Mouse (Mus musculus) urinary bladder, postnatal 4 days (tissue): Measurements from ENCODE around the gene Tmem136.

ENCODE experiments used
- DNase-seq, 2 experiments: peaks; one replicate each; pipeline ENCODE4 v3.0.0; 2021 to 2022; ENCODE audit warnings: low spot score in 2 of 2

The Tmem136 gene

DNA sequence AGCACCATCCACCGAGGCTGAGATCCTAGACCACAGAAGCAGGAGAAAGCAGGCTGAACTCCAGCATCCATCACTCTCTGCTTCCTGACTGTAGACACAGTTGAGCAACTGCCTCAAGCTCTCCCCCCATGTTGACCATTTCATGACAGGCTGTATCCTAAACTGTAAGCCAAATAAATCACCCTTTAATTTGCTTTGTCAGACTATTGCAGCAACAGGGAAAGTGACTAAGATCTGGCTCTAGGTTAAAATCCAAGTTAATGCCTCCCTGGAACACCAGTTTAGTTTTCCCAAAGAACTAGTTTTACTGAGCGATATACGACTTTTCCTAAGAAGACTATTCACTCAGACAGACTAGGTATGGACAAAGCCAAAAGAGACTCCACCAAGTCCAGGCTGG, 37.7 kb downstream of the Tmem136 start:
- DNase-seq: no peak

DNA sequence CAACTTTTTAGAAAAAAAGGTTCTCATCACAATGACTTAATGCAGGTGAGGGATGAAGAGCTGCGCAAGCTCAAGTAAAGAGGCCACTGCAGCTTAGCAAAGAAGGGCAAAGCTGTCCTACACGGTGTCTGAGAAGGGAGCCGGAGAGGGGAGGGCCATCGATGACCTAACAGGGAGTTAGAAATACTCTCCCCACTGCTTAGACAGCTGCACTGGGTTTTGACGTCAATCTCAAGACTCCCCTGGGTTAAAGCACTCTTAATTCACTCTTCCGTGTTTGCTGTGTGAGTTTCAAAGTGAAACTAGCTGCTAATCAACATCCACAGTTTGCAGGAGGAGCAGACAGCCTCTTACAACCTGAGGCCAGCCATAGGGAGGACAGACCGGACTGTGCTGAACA, 40.2 kb downstream of the Tmem136 start:
- DNase-seq: no peak

DNA sequence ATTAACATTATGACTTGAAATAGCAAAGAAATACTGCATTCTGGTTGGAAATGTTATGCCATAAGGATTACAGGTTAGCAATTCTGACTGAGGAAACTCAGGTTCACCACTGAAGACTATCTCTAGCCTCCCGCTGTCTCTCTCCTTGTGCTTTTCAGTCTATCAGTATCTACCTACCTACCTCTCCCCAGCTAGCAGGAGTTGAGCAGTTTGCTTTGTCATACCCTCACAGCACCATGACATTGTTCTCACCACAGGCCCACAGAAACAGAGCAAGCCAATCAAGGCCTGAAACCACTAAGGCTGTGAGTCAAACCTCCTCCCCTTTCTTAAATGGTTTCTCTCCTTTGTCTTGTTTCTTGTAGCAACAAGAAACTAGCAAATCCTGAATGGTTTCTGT, 41.8 kb downstream of the Tmem136 start:
- DNase-seq: no peak

DNA sequence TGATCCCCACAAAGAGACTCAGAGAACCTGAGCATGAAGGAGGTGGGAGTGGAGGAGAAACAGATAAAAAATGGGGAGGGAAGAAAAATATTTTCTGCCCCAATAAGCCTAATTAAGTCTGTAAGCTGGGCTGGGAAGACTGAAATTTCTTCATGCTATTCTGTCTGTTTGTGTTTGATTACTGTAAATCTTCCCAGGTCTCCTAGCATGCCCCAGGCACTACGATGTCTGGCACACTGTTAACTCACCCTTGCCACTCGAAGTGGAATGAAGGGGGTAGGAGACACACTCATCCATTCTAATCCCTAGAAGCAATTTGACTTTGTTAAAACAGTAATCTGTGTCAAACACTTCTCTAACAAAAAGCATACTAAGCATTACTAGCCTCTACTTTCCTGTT, 44.6 kb downstream of the Tmem136 start:
- DNase-seq: no peak

DNA sequence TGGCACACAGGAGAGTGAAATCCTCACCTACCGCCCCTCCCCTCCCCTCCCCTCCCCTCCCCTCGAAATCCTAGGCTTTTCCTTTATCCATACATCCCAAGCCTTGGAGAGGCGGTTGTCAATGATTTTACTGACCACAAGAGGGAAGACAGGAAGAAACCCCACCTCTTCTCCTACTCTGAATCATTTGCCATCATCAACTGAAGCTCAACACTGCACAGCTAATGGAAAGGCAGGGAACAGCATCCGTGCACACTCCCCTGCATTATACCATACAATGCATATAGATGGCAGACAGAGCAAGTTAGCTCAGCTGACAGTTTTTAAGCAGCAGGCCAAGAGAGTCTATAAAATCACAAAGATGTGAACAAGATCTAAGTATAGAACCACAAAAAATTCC, 45.2 kb downstream of the Tmem136 start:
- no peak for DNase-seq

DNA sequence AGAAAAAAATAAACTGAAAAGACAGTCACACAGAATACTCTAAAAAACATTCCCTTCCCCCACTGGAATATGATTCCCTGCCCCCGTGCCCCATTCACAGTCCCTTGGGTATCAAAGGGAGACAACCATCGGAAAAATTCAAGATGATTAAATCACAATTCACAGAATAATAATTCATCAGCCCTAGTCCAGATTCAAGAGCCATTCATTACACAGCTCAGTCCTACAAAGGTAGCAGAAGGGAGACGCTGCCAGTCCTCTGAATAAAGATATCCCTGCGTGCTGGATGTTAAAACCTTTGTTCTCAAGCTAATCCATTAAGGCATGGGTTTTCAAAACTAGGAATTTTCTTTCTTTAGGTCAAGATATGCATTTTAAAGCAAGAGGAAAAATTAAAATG, 45.8 kb downstream of the Tmem136 start:
- DNase-seq: no peak

DNA sequence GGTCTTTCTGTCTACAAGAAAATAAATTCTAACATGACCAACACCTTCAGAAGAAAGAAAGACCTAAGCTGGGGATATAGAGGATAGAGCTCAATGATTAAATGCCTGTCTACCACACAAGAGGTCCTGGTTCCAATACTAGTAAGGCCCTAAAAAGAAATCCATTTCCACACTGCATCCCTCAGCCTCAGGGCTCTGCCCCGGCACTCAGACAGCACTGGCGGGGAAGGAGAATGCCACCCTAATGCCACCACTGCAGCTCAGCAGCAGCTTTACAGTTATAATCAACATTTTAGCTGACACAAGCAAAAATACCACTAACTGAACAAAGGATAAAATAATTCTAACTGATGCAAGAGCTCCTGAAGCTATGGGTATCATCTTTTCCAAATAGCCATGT, 46.2 kb downstream of the Tmem136 start:
- no peak for DNase-seq

DNA sequence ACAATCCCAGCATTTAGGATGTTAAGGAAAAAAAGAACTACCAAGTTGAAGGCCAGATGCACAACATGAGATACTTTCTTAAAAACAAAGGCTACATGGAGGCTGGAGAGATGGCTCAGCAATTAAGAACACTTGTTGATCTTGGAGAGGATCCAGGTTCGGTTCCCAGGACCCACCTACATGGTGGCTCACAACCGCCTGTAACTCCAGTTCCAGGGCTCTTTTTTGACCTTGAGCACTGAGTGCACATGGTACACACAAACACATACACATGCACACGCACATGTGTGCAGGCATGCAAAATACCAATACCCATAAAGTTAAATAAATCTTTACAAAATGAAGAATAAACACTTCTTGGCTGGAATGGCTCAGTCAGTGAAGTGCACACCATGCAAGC, 48.5 kb downstream of the Tmem136 start:
- no peak for DNase-seq

DNA sequence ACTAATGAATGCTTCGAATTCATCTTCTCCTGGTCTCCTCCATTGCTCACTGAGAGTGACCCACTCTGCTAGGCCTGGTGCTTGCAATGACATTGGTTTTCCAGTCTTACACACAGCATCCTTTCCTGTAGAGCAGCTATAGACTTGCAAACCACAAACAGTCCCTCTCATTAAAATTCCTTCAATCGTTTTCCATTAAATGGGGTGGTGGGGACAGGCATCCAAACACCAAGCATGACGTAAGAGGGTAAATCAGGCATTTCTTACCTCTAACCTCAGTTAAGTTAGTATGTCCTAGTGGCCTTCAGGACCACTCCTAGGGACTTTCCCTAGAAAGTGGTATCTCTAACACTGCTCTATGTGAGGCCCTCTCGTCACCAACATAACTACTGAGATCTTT, 51.1 kb downstream of the Tmem136 start:
- no peak for DNase-seq

DNA sequence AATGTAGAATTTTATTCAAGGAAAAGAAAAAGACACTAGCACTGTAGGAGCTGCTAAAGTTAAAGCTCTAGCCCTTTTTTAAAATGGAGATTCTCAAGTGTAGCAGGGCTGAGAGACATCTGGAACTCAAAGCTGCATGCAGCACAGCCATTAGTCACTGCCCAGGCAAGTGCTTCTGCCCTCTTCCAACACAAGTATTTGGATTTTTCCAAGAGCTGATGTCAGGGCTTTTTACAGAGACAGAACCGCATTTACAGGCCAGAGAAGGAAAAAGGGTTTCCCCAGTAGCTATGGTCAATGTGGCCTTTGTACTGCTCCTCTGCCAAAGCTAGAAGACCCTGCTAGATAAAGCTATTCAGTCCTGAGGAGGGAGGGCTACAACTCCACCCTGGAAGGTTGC, 54.8 kb downstream of the Tmem136 start:
- no peak for DNase-seq
